Mouse (Mus musculus): ENCODE data around the gene Ppp2r3c. TPM values are rescaled to one million over a fixed set of nuclear protein-coding genes. Genes with fewer than 3 reads are reported as not detected.

Gene Ppp2r3c
- polyA plus RNA-seq, 1 experiment: 9.0 TPM

GRCm38 (mm10) chr12:55325702-55326101 lies 22.9 kb upstream of the Ppp2r3c start:
- Histone ChIP-seq H3K4me3 (replicated peaks; ENCODE audit: control insufficient read depth, low read depth, low read length) (no peak overlapping the region), H3K27ac (ENCODE audit: control insufficient read depth, insufficient read depth, low read depth, low read length, poor library complexity) (no peak overlapping the region), H3K4me1 (ENCODE audit: control insufficient read depth, insufficient read depth, low read length) (peaks cover 2% of the 10 kb centered on the region; the same call in 1 of the 2 replicates)
- no peak for TF ChIP-seq CTCF (IDR thresholded peaks at IDR 0.05; ENCODE audit: control insufficient read depth, insufficient read depth, low read length)
- TF ChIP-seq POLR2A (IDR thresholded peaks at IDR 0.05; ENCODE audit: borderline replicate concordance, control insufficient read depth, low read depth, low read length): no peak
- WGBS: 58% methylated on average over 7 of the region's 7 CpGs

- Histone ChIP-seq H3K4me3 (replicated peaks; ENCODE audit: control insufficient read depth, low read depth, low read length) (no peak overlapping the region), H3K4me1 (ENCODE audit: control insufficient read depth, insufficient read depth, low read length) (no peaks in the 10 kb centered on the region; the same call in 1 of the 2 replicates), H3K27ac (ENCODE audit: control insufficient read depth, insufficient read depth, low read depth, low read length, poor library complexity) (no peak overlapping the region)
- no peak for TF ChIP-seq CTCF (IDR thresholded peaks at IDR 0.05; ENCODE audit: control insufficient read depth, insufficient read depth, low read length)
- TF ChIP-seq POLR2A (IDR thresholded peaks at IDR 0.05; ENCODE audit: borderline replicate concordance, control insufficient read depth, low read depth, low read length): no peak
- WGBS: 90% methylated on average over 18 of the region's 18 CpGs
Observed at GRCm38 (mm10) chr12:55321642-55322291, 19.0 kb upstream of the Ppp2r3c start.

GRCm38 (mm10) chr12:55315192-55315591 lies 12.4 kb upstream of the Ppp2r3c start:
- Histone ChIP-seq H3K4me1 (ENCODE audit: control insufficient read depth, insufficient read depth, low read length) (no peaks in the 10 kb centered on the region; the same call in 1 of the 2 replicates), H3K4me3 (replicated peaks; ENCODE audit: control insufficient read depth, low read depth, low read length) (no peak overlapping the region), H3K27ac (ENCODE audit: control insufficient read depth, insufficient read depth, low read depth, low read length, poor library complexity) (no peak overlapping the region)
- 33% methylated on average over 5 of the region's 5 CpGs for WGBS
- TF ChIP-seq CTCF (IDR thresholded peaks at IDR 0.05; ENCODE audit: control insufficient read depth, insufficient read depth, low read length) (0 out of 2 replicates have a peak, but pooled peaks have one; percentile 12), POLR2A (IDR thresholded peaks at IDR 0.05; ENCODE audit: borderline replicate concordance, control insufficient read depth, low read depth, low read length) (no peak)

DNA sequence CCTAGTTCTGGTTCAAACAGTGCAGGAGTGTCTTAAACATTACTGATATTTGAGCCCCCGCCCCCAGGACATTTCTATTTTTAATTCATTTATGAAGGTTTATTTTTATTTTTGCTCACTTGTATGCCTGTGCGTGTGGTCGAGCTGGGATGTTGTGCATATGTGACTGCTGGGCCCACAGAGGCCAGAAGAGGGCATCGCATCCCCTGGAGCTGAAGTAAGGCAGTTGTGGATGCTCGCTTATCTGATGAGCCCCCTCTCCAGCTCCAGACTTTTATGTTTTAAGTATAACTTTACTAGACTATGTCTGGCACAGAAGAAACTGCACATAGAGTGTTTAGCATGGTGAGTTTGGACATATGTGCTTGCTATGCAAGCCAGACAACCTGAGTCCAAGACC lies 11.1 kb upstream of the Ppp2r3c start:
- Histone ChIP-seq H3K4me1 (ENCODE audit: control insufficient read depth, insufficient read depth, low read length) (no peaks in the 10 kb centered on the region; the same call in 1 of the 2 replicates), H3K4me3 (replicated peaks; ENCODE audit: control insufficient read depth, low read depth, low read length) (no peak overlapping the region), H3K27ac (ENCODE audit: control insufficient read depth, insufficient read depth, low read depth, low read length, poor library complexity) (no peak overlapping the region)
- WGBS: 82% methylated on average over 5 of the region's 5 CpGs
- TF ChIP-seq POLR2A (IDR thresholded peaks at IDR 0.05; ENCODE audit: borderline replicate concordance, control insufficient read depth, low read depth, low read length) (no peak), CTCF (IDR thresholded peaks at IDR 0.05; ENCODE audit: control insufficient read depth, insufficient read depth, low read length) (peak; percentile 38; the same call in 1 of the 2 replicates)

- Histone ChIP-seq H3K4me1 (ENCODE audit: control insufficient read depth, insufficient read depth, low read length) (no peaks in the 10 kb centered on the region; the same call in 1 of the 2 replicates), H3K27ac (ENCODE audit: control insufficient read depth, insufficient read depth, low read depth, low read length, poor library complexity) (no peak overlapping the region), H3K4me3 (replicated peaks; ENCODE audit: control insufficient read depth, low read depth, low read length) (no peak overlapping the region)
- WGBS: 86% methylated on average over 7 of the region's 7 CpGs
- no peak for TF ChIP-seq CTCF (IDR thresholded peaks at IDR 0.05; ENCODE audit: control insufficient read depth, insufficient read depth, low read length)
- no peak for TF ChIP-seq POLR2A (IDR thresholded peaks at IDR 0.05; ENCODE audit: borderline replicate concordance, control insufficient read depth, low read depth, low read length)
Observed at GRCm38 (mm10) chr12:55311841-55312240, 9.0 kb upstream of the Ppp2r3c start.

DNA sequence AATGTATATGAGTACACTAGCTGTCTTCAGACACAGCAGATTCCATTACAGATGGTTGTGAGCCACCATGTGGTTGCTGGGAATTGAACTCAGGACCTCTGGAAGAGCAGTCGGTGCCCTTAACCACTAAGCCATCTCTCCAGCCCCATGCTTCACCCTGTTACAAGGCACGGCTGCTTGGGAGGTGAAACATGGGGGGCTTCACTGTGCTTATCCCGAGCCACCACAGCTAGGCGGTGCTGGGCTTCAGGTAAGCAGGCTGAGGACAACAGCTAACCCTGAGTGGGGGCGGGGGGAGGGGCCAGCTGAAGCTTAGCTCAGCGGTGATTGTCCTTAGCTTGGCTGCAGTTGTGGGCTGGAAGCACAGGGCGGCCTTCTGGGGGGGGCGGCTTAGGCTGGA lies 6.7 kb upstream of the Ppp2r3c start:
- TF ChIP-seq POLR2A (IDR thresholded peaks at IDR 0.05; ENCODE audit: borderline replicate concordance, control insufficient read depth, low read depth, low read length) (no peak), CTCF (IDR thresholded peaks at IDR 0.05; ENCODE audit: control insufficient read depth, insufficient read depth, low read length) (no peak)
- no peak overlapping the region for H3K4me3 ChIP-seq (replicated peaks; ENCODE audit: control insufficient read depth, low read depth, low read length)
- 88% methylated on average over 8 of the region's 8 CpGs for WGBS
- H3K4me1 ChIP-seq (ENCODE audit: control insufficient read depth, insufficient read depth, low read length): no peaks in the 10 kb centered on the region; the same call in 1 of the 2 replicates
- H3K27ac ChIP-seq (ENCODE audit: control insufficient read depth, insufficient read depth, low read depth, low read length, poor library complexity): no peak overlapping the region

GRCm38 (mm10) chr12:55308731-55309130 lies 5.9 kb upstream of the Ppp2r3c start:
- WGBS: 95% methylated on average over 9 of the region's 9 CpGs
- H3K4me1 ChIP-seq (ENCODE audit: control insufficient read depth, insufficient read depth, low read length): no peaks in the 10 kb centered on the region; the same call in 1 of the 2 replicates
- no peak overlapping the region for H3K27ac ChIP-seq (ENCODE audit: control insufficient read depth, insufficient read depth, low read depth, low read length, poor library complexity)
- TF ChIP-seq POLR2A (IDR thresholded peaks at IDR 0.05; ENCODE audit: borderline replicate concordance, control insufficient read depth, low read depth, low read length) (no peak), CTCF (IDR thresholded peaks at IDR 0.05; ENCODE audit: control insufficient read depth, insufficient read depth, low read length) (no peak)
- no peak overlapping the region for H3K4me3 ChIP-seq (replicated peaks; ENCODE audit: control insufficient read depth, low read depth, low read length)

GRCm38 (mm10) chr12:55307566-55307965 lies 4.8 kb upstream of the Ppp2r3c start:
- H3K4me3 ChIP-seq (replicated peaks; ENCODE audit: control insufficient read depth, low read depth, low read length): no peak overlapping the region
- H3K27ac ChIP-seq (ENCODE audit: control insufficient read depth, insufficient read depth, low read depth, low read length, poor library complexity): no peak overlapping the region
- TF ChIP-seq POLR2A (IDR thresholded peaks at IDR 0.05; ENCODE audit: borderline replicate concordance, control insufficient read depth, low read depth, low read length) (no peak), CTCF (IDR thresholded peaks at IDR 0.05; ENCODE audit: control insufficient read depth, insufficient read depth, low read length) (no peak)
- WGBS: 87% methylated on average over 6 of the region's 6 CpGs
- H3K4me1 ChIP-seq (ENCODE audit: control insufficient read depth, insufficient read depth, low read length): no peaks in the 10 kb centered on the region; the same call in 1 of the 2 replicates
